Mouse (Mus musculus) ES-Bruce4 (cell line): ENCODE results near the gene Cped1.

Experiments
- CTCF ChIP-seq: IDR thresholded peaks from one replicate; pipeline ENCODE4 v1.8.1; 2011; ENCODE audit warnings: low read depth, low read length
- EP300 ChIP-seq: IDR thresholded peaks from 2 replicates; pipeline ENCODE4 v1.6.1; 2011; ENCODE audit warnings: low read depth, low read length; ENCODE audit not compliant: insufficient read depth

DNA sequence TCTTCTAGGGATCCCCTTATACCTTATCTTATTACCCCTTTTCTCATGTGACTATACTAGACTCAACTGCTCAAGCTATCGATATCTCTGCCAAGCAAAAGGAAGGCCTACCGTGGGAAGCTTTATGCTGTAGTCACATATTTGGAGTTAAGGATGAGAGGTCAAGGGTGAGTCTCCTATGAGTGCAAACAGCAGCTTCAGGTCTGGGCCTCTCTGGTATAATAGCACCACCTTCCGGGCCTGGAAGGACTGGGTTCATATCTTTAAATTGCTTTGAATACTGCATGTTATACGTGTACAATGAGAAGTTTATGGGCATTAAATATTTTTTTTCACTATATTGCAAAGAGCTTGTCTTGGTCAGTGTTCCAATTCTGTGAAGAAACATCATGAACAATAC is 87.0 kb downstream of the Cped1 start:
- TF ChIP-seq CTCF (no peak), EP300 (no peak)
